Mouse (Mus musculus) frontal cortex, adult 2 months (tissue): ENCODE data around the gene Actr1a. TPM values are rescaled to one million over a fixed set of nuclear protein-coding genes. Genes with fewer than 3 reads are reported as not detected.

ENCODE experiments used
- DNase-seq, 2 experiments: peaks; one replicate each; pipeline ENCODE4 v3.0.0; 2022; ENCODE audit warnings: low spot score in 1 of 2; ENCODE audit errors: extremely low spot score in 1 of 2
- polyA plus RNA-seq: library from polyadenylated mRNA; depleted of rRNA; stranded (reverse); fragments of >200 nt; gene quantifications from 2 replicates; pipeline ENCODE4 v1.2.3, GENCODE M21; 2012; rRNA removed

Gene Actr1a
- 173 and 175 TPM in 2 replicates for polyA plus RNA-seq

- peak; percentile 96 to 100 for DNase-seq
Observed at GRCm38 (mm10) chr19:46395109-46396009, at the start of gene Actr1a. TSS of gene Actr1a (minus strand) at chr19:46395748.

GRCm38 (mm10) chr19:46444209-46444608 is 48.7 kb upstream of the Actr1a start:
- peak; percentile 52 to 85 for DNase-seq

GRCm38 (mm10) chr19:46443509-46443908 is 48.0 kb upstream of the Actr1a start:
- no peak for DNase-seq

GRCm38 (mm10) chr19:46435492-46435891 is 39.9 kb upstream of the Actr1a start:
- no peak for DNase-seq

- no peak for DNase-seq
Observed at GRCm38 (mm10) chr19:46434591-46434990, 39.0 kb upstream of the Actr1a start.

GRCm38 (mm10) chr19:46434148-46434547 is 38.6 kb upstream of the Actr1a start:
- DNase-seq, result no peak

GRCm38 (mm10) chr19:46433712-46434111 is 38.2 kb upstream of the Actr1a start:
- no peak for DNase-seq

GRCm38 (mm10) chr19:46429250-46429649 is 33.7 kb upstream of the Actr1a start:
- DNase-seq, result no peak

GRCm38 (mm10) chr19:46426488-46426887 is 30.9 kb upstream of the Actr1a start:
- no peak for DNase-seq

- DNase-seq, result no peak
Observed at GRCm38 (mm10) chr19:46425266-46425665, 29.7 kb upstream of the Actr1a start.

GRCm38 (mm10) chr19:46422384-46423338 is 27.1 kb upstream of the Actr1a start:
- no peak for DNase-seq

- no peak for DNase-seq
Observed at GRCm38 (mm10) chr19:46420410-46420809, 24.9 kb upstream of the Actr1a start.

GRCm38 (mm10) chr19:46418051-46418450 is 22.5 kb upstream of the Actr1a start:
- DNase-seq, result peak in 1 of 2 experiments; percentile 21

- DNase-seq, result peak in 1 of 2 experiments; percentile 18
Observed at GRCm38 (mm10) chr19:46416276-46416675, 20.7 kb upstream of the Actr1a start.

GRCm38 (mm10) chr19:46414486-46414885 is 18.9 kb upstream of the Actr1a start:
- no peak for DNase-seq

GRCm38 (mm10) chr19:46413969-46414368 is 18.4 kb upstream of the Actr1a start:
- DNase-seq, result no peak

GRCm38 (mm10) chr19:46412056-46412805 is 16.7 kb upstream of the Actr1a start:
- DNase-seq, result peak in 1 of 2 experiments; percentile 13

GRCm38 (mm10) chr19:46409506-46409905 is 14.0 kb upstream of the Actr1a start:
- no peak for DNase-seq

- no peak for DNase-seq
Observed at GRCm38 (mm10) chr19:46406592-46407386, 11.2 kb upstream of the Actr1a start.

- no peak for DNase-seq
Observed at GRCm38 (mm10) chr19:46404030-46404429, 8.5 kb upstream of the Actr1a start.
